Mouse (Mus musculus): ENCODE data around the gene Asphd2. TPM values are rescaled to one million over a fixed set of nuclear protein-coding genes. Genes with fewer than 3 reads are reported as not detected.

Gene Asphd2
- polyA plus RNA-seq, 1 experiment, result not detected

GRCm38 (mm10) chr5:112393741-112394414 lies 788 bp downstream of the Asphd2 start:
- Histone ChIP-seq H3K4me1 (ENCODE audit: control insufficient read depth, insufficient read depth, low read length) (no peaks in the 10 kb centered on the region), H3K27ac (ENCODE audit: insufficient read depth, low read depth, low read length) (no peak overlapping the region), H3K4me3 (ENCODE audit: insufficient read depth, low read length) (no peak overlapping the region)
- TF ChIP-seq POLR2A (IDR thresholded peaks at IDR 0.05; ENCODE audit: borderline replicate concordance, low read depth, low read length) (no peak), CTCF (IDR thresholded peaks at IDR 0.05; ENCODE audit: low read depth, low read length) (no peak)

DNA sequence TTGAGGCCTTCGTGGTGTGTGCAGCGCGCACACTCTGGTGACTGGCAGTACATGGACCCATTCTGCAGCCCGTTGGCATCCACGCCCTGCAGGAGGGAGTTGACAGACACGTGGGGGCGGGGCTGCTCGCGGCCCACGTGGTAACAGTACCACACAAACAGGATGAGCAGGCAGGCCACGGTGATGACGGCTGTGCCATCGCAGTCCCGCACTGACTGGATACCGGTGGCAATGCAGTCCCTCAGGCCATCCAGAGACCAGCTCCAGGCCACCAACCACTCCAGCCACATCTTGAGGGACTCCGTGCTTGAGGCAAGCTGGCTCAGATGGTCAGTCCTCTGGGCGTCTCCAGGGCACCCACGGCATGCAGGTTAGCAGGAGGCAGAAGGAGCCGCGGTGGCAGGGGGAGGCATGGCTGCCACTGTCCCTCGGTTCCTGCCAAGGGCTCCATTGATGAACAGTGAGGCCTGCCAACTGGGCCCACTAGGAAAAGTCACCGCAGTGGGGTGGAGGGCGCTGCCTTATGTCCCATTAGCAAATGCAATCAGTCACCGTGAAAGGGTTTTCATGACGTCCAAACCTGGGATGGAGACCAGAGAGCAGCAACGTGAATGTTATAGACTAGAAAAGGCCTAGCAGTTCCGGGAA lies 2.9 kb downstream of the Asphd2 start:
- no peaks in the 10 kb centered on the region for H3K4me1 ChIP-seq (ENCODE audit: control insufficient read depth, insufficient read depth, low read length)

DNA sequence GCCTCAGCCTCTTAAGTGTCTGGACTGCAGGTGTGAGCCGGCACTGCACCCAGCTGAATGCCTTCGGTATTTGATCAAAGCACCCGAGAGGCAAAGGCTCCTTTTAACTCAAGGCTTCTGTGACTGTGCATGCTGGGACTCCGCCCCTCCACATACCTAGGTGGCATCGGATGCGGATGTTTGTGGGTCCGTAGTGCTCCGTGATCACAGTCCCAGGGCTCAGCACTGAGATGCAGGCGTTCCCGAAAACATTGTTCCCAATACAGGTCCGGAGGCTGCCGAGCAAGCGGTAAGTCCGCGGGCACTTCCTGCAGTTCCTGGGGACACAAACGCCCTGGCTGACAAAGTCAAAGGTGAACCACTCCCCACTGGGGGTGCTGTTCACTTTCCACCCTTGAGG lies 3.7 kb downstream of the Asphd2 start:
- H3K27ac ChIP-seq (ENCODE audit: insufficient read depth, low read depth, low read length), result no peak overlapping the region

More for the DNA sequence above, 2.9 kb downstream of the Asphd2 start:
- TF ChIP-seq POLR2A (IDR thresholded peaks at IDR 0.05; ENCODE audit: borderline replicate concordance, low read depth, low read length) (no peak), CTCF (IDR thresholded peaks at IDR 0.05; ENCODE audit: low read depth, low read length) (no peak)
- Histone ChIP-seq H3K27ac (ENCODE audit: insufficient read depth, low read depth, low read length) (no peak overlapping the region), H3K4me3 (ENCODE audit: insufficient read depth, low read length) (no peak overlapping the region)

GRCm38 (mm10) chr5:112389352-112389751 lies 5.3 kb downstream of the Asphd2 start:
- TF ChIP-seq POLR2A (IDR thresholded peaks at IDR 0.05; ENCODE audit: borderline replicate concordance, low read depth, low read length) (no peak), CTCF (IDR thresholded peaks at IDR 0.05; ENCODE audit: low read depth, low read length) (no peak)
- Histone ChIP-seq H3K27ac (ENCODE audit: insufficient read depth, low read depth, low read length) (no peak overlapping the region), H3K4me1 (ENCODE audit: control insufficient read depth, insufficient read depth, low read length) (no peaks in the 10 kb centered on the region), H3K4me3 (ENCODE audit: insufficient read depth, low read length) (no peak overlapping the region)

More for the DNA sequence above, 3.7 kb downstream of the Asphd2 start:
- H3K4me3 ChIP-seq (ENCODE audit: insufficient read depth, low read length), result no peak overlapping the region
- H3K4me1 ChIP-seq (ENCODE audit: control insufficient read depth, insufficient read depth, low read length), result no peaks in the 10 kb centered on the region
- TF ChIP-seq CTCF (IDR thresholded peaks at IDR 0.05; ENCODE audit: low read depth, low read length), result no peak
- TF ChIP-seq POLR2A (IDR thresholded peaks at IDR 0.05; ENCODE audit: borderline replicate concordance, low read depth, low read length), result no peak

GRCm38 (mm10) chr5:112385973-112386372 lies 8.7 kb downstream of the Asphd2 start:
- TF ChIP-seq CTCF (IDR thresholded peaks at IDR 0.05; ENCODE audit: low read depth, low read length) (no peak), POLR2A (IDR thresholded peaks at IDR 0.05; ENCODE audit: borderline replicate concordance, low read depth, low read length) (no peak)
- H3K4me1 ChIP-seq (ENCODE audit: control insufficient read depth, insufficient read depth, low read length), result no peaks in the 10 kb centered on the region

GRCm38 (mm10) chr5:112384805-112385472 lies 9.7 kb downstream of the Asphd2 start:
- H3K4me1 ChIP-seq (ENCODE audit: control insufficient read depth, insufficient read depth, low read length), result no peaks in the 10 kb centered on the region
- H3K27ac ChIP-seq (ENCODE audit: insufficient read depth, low read depth, low read length), result no peak overlapping the region
- TF ChIP-seq POLR2A (IDR thresholded peaks at IDR 0.05; ENCODE audit: borderline replicate concordance, low read depth, low read length) (no peak), CTCF (IDR thresholded peaks at IDR 0.05; ENCODE audit: low read depth, low read length) (no peak)
- H3K4me3 ChIP-seq (ENCODE audit: insufficient read depth, low read length), result no peak overlapping the region

More at GRCm38 (mm10) chr5:112385973-112386372, 8.7 kb downstream of the Asphd2 start:
- Histone ChIP-seq H3K4me3 (ENCODE audit: insufficient read depth, low read length) (no peak overlapping the region), H3K27ac (ENCODE audit: insufficient read depth, low read depth, low read length) (no peak overlapping the region)

- no peak overlapping the region for H3K27ac ChIP-seq (ENCODE audit: insufficient read depth, low read depth, low read length)
- no peak overlapping the region for H3K4me3 ChIP-seq (ENCODE audit: insufficient read depth, low read length)
- no peaks in the 10 kb centered on the region for H3K4me1 ChIP-seq (ENCODE audit: control insufficient read depth, insufficient read depth, low read length)
- TF ChIP-seq POLR2A (IDR thresholded peaks at IDR 0.05; ENCODE audit: borderline replicate concordance, low read depth, low read length), result no peak
- TF ChIP-seq CTCF (IDR thresholded peaks at IDR 0.05; ENCODE audit: low read depth, low read length), result no peak
These were observed 11.9 kb downstream of the Asphd2 start for GRCm38 (mm10) chr5:112382641-112383330.

GRCm38 (mm10) chr5:112382042-112382441 lies 12.6 kb downstream of the Asphd2 start:
- Histone ChIP-seq H3K4me1 (ENCODE audit: control insufficient read depth, insufficient read depth, low read length) (no peaks in the 10 kb centered on the region), H3K27ac (ENCODE audit: insufficient read depth, low read depth, low read length) (no peak overlapping the region), H3K4me3 (ENCODE audit: insufficient read depth, low read length) (no peak overlapping the region)
- TF ChIP-seq CTCF (IDR thresholded peaks at IDR 0.05; ENCODE audit: low read depth, low read length) (no peak), POLR2A (IDR thresholded peaks at IDR 0.05; ENCODE audit: borderline replicate concordance, low read depth, low read length) (no peak)

GRCm38 (mm10) chr5:112381154-112381553 lies 13.5 kb downstream of the Asphd2 start:
- TF ChIP-seq CTCF (IDR thresholded peaks at IDR 0.05; ENCODE audit: low read depth, low read length) (no peak), POLR2A (IDR thresholded peaks at IDR 0.05; ENCODE audit: borderline replicate concordance, low read depth, low read length) (no peak)
- Histone ChIP-seq H3K27ac (ENCODE audit: insufficient read depth, low read depth, low read length) (no peak overlapping the region), H3K4me3 (ENCODE audit: insufficient read depth, low read length) (no peak overlapping the region), H3K4me1 (ENCODE audit: control insufficient read depth, insufficient read depth, low read length) (no peaks in the 10 kb centered on the region)
